Mouse (Mus musculus) hindbrain, embryonic 11.5 days (tissue): Measurements from ENCODE around the gene S100a8. TPM values are rescaled to one million over a fixed set of nuclear protein-coding genes. Genes with fewer than 3 reads are reported as not detected.

Experiments used
- ATAC-seq: fragments of 200-750 bp; cut with Nextera tagmentation; 2 replicates; pipeline ENCODE4 v1.8.0; 2017; ENCODE audit warnings: mild to moderate bottlenecking, moderate TSS enrichment, moderate library complexity; ENCODE audit not compliant: low FRiP score
- DNase-seq: peaks from one replicate; pipeline ENCODE4 v3.0.0-alpha.2; 2015; ENCODE audit warnings: low spot score
- H3K27ac ChIP-seq: fragments of 300-500 bp; sonication (generic); 2 replicates; pipeline ENCODE4 v1.5.1; 2014; ENCODE audit warnings: mild to moderate bottlenecking, low read depth, low read length
- H3K27me3 ChIP-seq: fragments of 300-500 bp; sonication (generic); 2 replicates; pipeline ENCODE4 v1.6.1; 2014; ENCODE audit warnings: mild to moderate bottlenecking, low read length, moderate library complexity, mixed read lengths; ENCODE audit not compliant: control insufficient read depth, insufficient read depth
- H3K36me3 ChIP-seq: fragments of 300-500 bp; sonication (generic); 2 replicates; pipeline ENCODE4 v1.6.1; 2014; ENCODE audit warnings: mild to moderate bottlenecking, low read length, moderate library complexity, mixed read lengths; ENCODE audit not compliant: control insufficient read depth, insufficient read depth
- H3K4me1 ChIP-seq: fragments of 300-500 bp; sonication (generic); replicated peaks from 2 replicates; pipeline ENCODE4 v1.6.1; 2014; ENCODE audit warnings: low read length, mixed read lengths; ENCODE audit not compliant: control insufficient read depth, insufficient read depth
- H3K4me2 ChIP-seq: fragments of 300-500 bp; sonication (generic); replicated peaks from 2 replicates; pipeline ENCODE4 v1.6.1; 2014; ENCODE audit warnings: mild to moderate bottlenecking, low read depth, low read length
- H3K4me3 ChIP-seq: fragments of 300-500 bp; sonication (generic); 2 replicates; pipeline ENCODE4 v1.5.1; 2014; ENCODE audit warnings: low read depth, low read length
- H3K9ac ChIP-seq: fragments of 300-500 bp; sonication (generic); 2 replicates; pipeline ENCODE4 v1.6.1; 2014; ENCODE audit warnings: low read depth, low read length
- H3K9me3 ChIP-seq: fragments of 300-500 bp; sonication (generic); 2 replicates; pipeline ENCODE4 v1.6.1; 2016; ENCODE audit warnings: low read length; ENCODE audit not compliant: control insufficient read depth
- WGBS: fragments of 180-500 bp; shearing (Covaris S2); extraction: QIAGEN DNeasy Blood & Tissue Kit; methylation state at CpG from one replicate; pipeline ENCODE4 v1.1.7; 2014; 5-methylcytosine and 5-hydroxymethylcytosine counted together
- polyA plus RNA-seq: library from polyadenylated mRNA; unstranded; fragments of >200 nt; fragmentation: Nextera tagmentation; extraction: Ambion mirVana; gene quantifications from 2 replicates; pipeline ENCODE4 v1.2.1, GENCODE M21; 2014

S100a8 gene
- polyA plus RNA-seq, 1 experiment from 2014 or later: 2.8 TPM

DNA sequence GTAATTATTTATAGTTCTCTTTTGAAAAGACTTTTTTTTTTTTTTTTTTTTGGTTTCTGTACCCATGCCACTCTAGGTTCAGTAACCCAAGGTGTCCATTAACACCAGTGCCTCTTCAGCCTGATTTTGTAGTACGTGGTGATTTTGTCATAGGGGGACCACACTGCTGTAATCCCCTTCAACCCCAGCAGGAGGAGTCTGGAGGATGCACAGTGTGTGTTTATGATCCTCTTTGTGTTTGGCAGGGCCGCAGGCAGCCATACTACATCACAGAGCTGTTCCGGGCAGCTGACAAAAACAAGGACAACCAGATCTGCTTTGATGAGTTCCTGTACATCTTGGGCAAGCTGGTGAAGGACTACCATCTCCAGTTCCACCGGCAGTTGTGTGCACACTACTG lies 11.4 kb upstream of the S100a8 start:
- Histone ChIP-seq H3K27ac (no peak overlapping the region), H3K4me3 (no peak overlapping the region), H3K9ac (no peak overlapping the region), H3K36me3 (no peaks in the 10 kb centered on the region), H3K4me1 (no peaks in the 10 kb centered on the region), H3K9me3 (no peaks in the 10 kb centered on the region), H3K27me3 (no peaks in the 10 kb centered on the region), H3K4me2 (no peak overlapping the region)
- ATAC-seq (no peak), DNase-seq (peak; percentile 25)
- 74% methylated on average over 4 of the region's 4 CpGs for WGBS

DNA sequence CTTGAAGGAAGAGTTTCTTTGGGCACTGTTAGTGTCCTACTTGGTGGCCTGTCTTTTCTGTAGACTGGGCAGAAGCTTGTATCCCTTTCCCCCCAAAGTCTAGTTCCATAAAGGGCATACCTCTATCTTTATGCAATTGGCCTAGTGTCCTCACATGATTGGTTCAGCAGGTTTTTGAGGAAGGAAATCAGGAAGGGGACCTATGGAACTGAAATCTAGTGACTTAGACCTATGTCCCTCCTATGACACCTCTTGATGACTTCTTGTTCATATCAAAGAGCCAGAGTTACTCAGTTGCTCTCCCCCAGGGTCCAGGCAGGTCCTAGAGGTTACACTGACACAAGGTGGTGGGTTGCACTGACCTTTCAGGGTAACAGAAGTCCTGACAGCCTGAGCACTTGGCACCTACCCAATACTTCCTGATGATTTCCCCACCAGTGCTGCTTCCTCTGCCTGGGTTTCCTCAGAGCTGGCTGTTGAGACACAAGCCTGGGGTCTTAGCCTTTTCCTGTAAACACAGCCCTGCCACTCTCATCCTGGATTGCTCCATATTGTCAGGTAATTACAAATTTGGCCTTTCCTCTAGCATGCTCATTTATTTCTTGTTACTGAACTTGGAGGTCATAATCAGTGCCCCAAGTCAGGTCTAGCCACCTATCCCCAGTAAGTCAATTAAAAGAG lies 9.3 kb upstream of the S100a8 start:
- no peak overlapping the region for H3K4me3 ChIP-seq
- no peaks in the 10 kb centered on the region for H3K36me3 ChIP-seq
- no peak for ATAC-seq
- H3K9ac ChIP-seq: no peak overlapping the region
- no peaks in the 10 kb centered on the region for H3K4me1 ChIP-seq
- no peak overlapping the region for H3K4me2 ChIP-seq
- H3K9me3 ChIP-seq: no peaks in the 10 kb centered on the region
- no peaks in the 10 kb centered on the region for H3K27me3 ChIP-seq
- no peak for DNase-seq
- H3K27ac ChIP-seq: no peak overlapping the region

DNA sequence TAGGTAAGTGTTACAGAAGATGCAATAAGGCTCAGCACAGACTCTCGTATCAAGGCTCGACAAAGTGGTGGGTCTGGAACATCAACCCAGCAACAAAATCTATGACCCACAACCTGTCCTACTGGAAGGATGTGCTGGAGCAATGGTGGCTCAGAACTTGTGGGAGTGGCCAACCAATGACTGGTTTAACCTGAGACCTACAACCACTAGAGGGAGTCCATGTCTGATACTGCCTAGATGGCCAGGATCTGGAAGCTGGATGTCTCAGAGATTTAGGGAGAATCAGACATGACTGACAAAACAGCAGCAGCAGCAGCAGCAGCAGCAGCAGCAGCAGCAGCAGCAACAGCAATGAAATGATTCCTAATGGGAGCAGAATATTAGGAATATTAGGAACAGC lies 4.6 kb upstream of the S100a8 start:
- Histone ChIP-seq H3K27ac (no peak overlapping the region), H3K36me3 (no peaks in the 10 kb centered on the region), H3K4me2 (no peak overlapping the region), H3K27me3 (no peaks in the 10 kb centered on the region), H3K4me3 (no peak overlapping the region), H3K9ac (no peak overlapping the region), H3K9me3 (no peaks in the 10 kb centered on the region), H3K4me1 (no peaks in the 10 kb centered on the region)
- peak; percentile 16 for DNase-seq
- no peak for ATAC-seq
- 83% methylated on average over 2 of the region's 2 CpGs for WGBS

DNA sequence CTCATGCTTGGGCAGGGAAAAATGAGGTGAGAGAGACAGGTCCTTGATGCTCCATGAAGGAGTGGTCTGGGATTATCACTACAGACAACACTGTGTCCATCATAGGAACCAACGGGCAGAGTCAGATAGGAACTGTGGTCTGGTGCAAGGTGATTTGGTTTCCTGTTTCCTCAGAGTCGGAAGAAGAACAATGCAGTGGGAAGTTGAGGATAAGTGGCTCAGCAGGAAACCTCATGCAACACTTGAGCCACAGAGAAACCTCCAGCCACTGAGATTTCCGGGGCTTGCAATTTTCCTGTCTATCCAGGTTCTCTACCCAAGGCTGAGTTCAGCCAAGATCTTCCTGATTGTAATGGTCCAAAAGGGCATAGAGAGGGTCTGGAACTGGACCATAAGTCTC lies 9.9 kb downstream of the S100a8 start:
- no peaks in the 10 kb centered on the region for H3K27me3 ChIP-seq

DNA sequence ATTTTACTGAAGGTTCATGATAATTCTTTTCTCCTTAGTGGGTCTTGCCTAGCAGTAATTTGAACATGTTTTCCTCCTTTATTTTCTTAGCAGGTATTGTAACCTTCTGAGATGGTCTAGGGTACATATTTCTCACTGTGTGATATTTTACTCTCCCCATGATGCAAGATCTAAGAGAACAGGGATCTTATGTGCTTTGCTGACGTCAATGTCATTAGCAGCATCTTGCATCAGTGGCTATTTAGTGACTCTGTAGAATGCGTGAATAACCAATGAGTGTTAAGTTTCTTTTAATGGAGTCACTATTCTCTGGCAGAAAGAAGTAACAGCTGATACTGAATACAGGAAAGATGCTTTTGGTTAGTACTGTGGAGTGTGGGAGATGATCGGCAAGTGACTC lies 15.2 kb downstream of the S100a8 start:
- 87% methylated on average over 3 of the region's 3 CpGs for WGBS
- no peak for DNase-seq
- Histone ChIP-seq H3K9me3 (no peaks in the 10 kb centered on the region), H3K9ac (no peak overlapping the region), H3K4me1 (no peaks in the 10 kb centered on the region), H3K36me3 (no peaks in the 10 kb centered on the region), H3K4me2 (no peak overlapping the region), H3K27ac (no peak overlapping the region), H3K4me3 (no peak overlapping the region), H3K27me3 (no peaks in the 10 kb centered on the region)
- ATAC-seq: no peak

More for the DNA sequence above, 9.9 kb downstream of the S100a8 start:
- H3K36me3 ChIP-seq: no peaks in the 10 kb centered on the region
- whole genome bisulfite sequencing: 68% methylated on average over 3 of the region's 3 CpGs
- DNase-seq (no peak), ATAC-seq (no peak)
- no peak overlapping the region for H3K4me3 ChIP-seq
- H3K9ac ChIP-seq: no peak overlapping the region
- H3K9me3 ChIP-seq: no peaks in the 10 kb centered on the region
- H3K27ac ChIP-seq: no peak overlapping the region
- no peak overlapping the region for H3K4me2 ChIP-seq
- H3K4me1 ChIP-seq: no peaks in the 10 kb centered on the region

DNA sequence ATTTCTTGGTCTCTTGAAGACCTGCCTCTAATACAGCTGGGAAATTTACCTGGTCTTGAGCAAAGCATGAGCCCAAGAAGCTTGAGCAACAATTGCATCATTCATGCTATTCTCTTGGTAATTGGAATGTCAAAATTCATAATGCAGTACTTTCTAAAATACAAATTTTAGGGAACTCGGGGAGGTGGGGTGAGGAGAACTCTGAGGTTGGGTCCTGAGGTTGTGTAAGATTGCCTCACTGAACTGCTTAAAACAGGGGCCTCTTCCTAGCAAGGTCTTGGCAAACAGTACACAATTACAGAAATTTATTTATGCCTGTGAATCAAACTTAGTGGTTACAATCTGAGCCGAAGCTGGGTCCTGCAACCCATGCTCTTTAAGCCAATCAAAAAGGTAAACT lies 18.1 kb downstream of the S100a8 start:
- ATAC-seq: no peak

DNA sequence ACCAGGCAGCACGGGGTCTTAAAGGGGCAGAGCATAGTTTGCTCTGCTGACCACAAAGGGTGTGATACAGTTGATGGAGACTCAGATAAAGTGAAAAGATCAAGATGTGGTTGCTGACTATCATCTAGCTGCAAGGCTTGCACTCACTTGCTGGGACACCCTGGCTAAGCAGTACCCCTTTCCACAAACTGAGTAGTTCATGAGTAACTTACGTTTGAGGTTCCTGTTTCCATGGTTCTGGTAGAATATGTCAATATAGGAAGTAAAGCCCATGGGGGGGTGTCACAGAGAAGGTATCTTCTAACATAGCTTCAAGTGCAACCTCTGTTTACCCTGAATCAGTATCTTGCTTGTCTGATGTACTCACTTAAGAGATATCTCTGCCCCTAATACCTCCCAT lies 24.7 kb downstream of the S100a8 start:
- Histone ChIP-seq H3K4me1 (no peaks in the 10 kb centered on the region), H3K36me3 (no peaks in the 10 kb centered on the region), H3K4me3 (no peak overlapping the region), H3K27me3 (no peaks in the 10 kb centered on the region), H3K4me2 (no peak overlapping the region), H3K9ac (no peak overlapping the region), H3K27ac (no peak overlapping the region), H3K9me3 (no peaks in the 10 kb centered on the region)
- DNase-seq: no peak
- ATAC-seq: no peak
- WGBS: 72% methylated on average over 2 of the region's 2 CpGs

More for the DNA sequence above, 18.1 kb downstream of the S100a8 start:
- no peak overlapping the region for H3K4me3 ChIP-seq
- H3K4me2 ChIP-seq: no peak overlapping the region
- H3K9ac ChIP-seq: no peak overlapping the region
- H3K4me1 ChIP-seq: no peaks in the 10 kb centered on the region
- no peaks in the 10 kb centered on the region for H3K9me3 ChIP-seq
- H3K36me3 ChIP-seq: no peaks in the 10 kb centered on the region
- no peak for DNase-seq
- WGBS: 84% methylated on average over 2 of the region's 2 CpGs
- no peak overlapping the region for H3K27ac ChIP-seq
- H3K27me3 ChIP-seq: no peaks in the 10 kb centered on the region

DNA sequence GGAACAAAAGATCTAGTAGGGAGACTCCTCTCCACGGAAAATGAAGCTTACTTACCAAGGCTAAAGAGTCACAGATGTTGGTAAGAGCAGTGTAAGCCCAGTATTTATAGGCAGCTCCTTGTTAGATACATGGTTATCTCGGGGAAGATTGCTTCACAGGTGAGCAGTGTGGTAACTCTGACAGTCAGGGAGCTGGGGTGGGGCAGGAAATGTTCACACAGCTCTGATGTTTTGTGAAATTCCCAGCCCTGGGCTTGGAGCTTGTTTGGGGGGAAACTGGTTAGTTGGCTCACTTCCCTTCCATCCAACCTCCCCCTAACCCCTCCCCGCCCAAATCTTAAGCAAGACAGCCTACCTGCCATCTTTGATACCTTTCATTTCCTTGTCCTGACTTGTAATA lies 26.8 kb downstream of the S100a8 start, which contains the start of gene S100a9:
S100a9 (minus strand) TSS at position 109 of the 400 bp plus-strand sequence.
- 71% methylated on average over 3 of the region's 3 CpGs for WGBS
- Histone ChIP-seq H3K4me1 (no peaks in the 10 kb centered on the region), H3K36me3 (no peaks in the 10 kb centered on the region), H3K27me3 (no peaks in the 10 kb centered on the region), H3K27ac (no peak within 1 kb of the TSS), H3K4me2 (no peak within 1 kb of the TSS), H3K9me3 (no peaks in the 10 kb centered on the region), H3K9ac (no peak within 1 kb of the TSS), H3K4me3 (no peak within 1 kb of the TSS)
- ATAC-seq (no peak), DNase-seq (no peak)

DNA sequence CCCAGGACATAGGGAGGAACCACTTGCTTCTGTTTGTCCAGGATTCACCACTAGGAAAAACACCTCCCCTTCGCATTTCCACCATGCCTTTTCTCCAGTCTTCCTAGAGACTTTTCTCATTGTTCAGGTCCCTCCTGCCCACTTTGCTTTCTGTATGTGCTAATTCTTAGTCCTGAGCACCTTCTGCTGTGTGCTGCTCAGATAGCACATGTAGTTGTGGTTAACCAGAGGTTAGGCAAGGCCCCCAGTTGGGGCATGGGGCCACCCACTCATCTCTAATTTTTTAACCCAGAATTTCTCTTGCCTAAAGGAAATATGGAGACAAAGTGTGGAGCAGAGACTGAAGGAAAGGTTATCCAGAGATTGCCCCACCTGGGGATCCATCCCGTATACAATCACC lies 33.5 kb downstream of the S100a8 start:
- H3K4me3 ChIP-seq: no peak overlapping the region

More for the DNA sequence above, 33.5 kb downstream of the S100a8 start:
- Histone ChIP-seq H3K36me3 (no peaks in the 10 kb centered on the region), H3K9ac (no peak overlapping the region), H3K4me1 (no peaks in the 10 kb centered on the region), H3K27me3 (no peaks in the 10 kb centered on the region), H3K27ac (no peak overlapping the region), H3K4me2 (no peak overlapping the region), H3K9me3 (no peaks in the 10 kb centered on the region)
- WGBS: 78% methylated on average over 2 of the region's 2 CpGs
- ATAC-seq: no peak
- DNase-seq: no peak
